Mouse (Mus musculus) olfactory bulb, adult 2 months (tissue): ENCODE results near the gene Trim2. TPM values are rescaled to one million over a fixed set of nuclear protein-coding genes. Genes with fewer than 3 reads are reported as not detected.
A peak's percentile ranks its signal among the peaks of the same experiment; 100 is the strongest.

Source experiments
- H3K27ac ChIP-seq: fragments of 200-500 bp; 2 replicates; pipeline ENCODE4 v1.5.1; 2012; ENCODE audit warnings: low read depth, low read length; ENCODE audit not compliant: insufficient read depth
- H3K4me1 ChIP-seq: fragments of 200-500 bp; 2 replicates; pipeline ENCODE4 v1.6.1; 2012; ENCODE audit warnings: low read length; ENCODE audit not compliant: control insufficient read depth, insufficient read depth
- H3K4me3 ChIP-seq: fragments of 200-500 bp; 2 replicates; pipeline ENCODE4 v1.5.1; 2012; ENCODE audit warnings: mild to moderate bottlenecking, low read depth, low read length, moderate library complexity; ENCODE audit not compliant: insufficient read depth
- CTCF ChIP-seq: fragments of 200-500 bp; IDR thresholded peaks from 2 replicates; pipeline ENCODE4 v1.5.1; 2012; ENCODE audit warnings: low read depth, mild to moderate bottlenecking, low read length, moderate library complexity; ENCODE audit not compliant: insufficient read depth
- POLR2A ChIP-seq: fragments of 200-500 bp; IDR thresholded peaks from 2 replicates; pipeline ENCODE4 v1.6.1; 2012; ENCODE audit warnings: mild to moderate bottlenecking, low read depth, low read length, moderate library complexity; ENCODE audit not compliant: insufficient read depth
- WGBS: fragments of 180-500 bp; shearing (Covaris S2); methylation state at CpG from one replicate; pipeline ENCODE4 v1.1.7; 2018; 5-methylcytosine and 5-hydroxymethylcytosine counted together
- polyA plus RNA-seq: library from polyadenylated mRNA; stranded (reverse); fragments of >200 nt; gene quantifications from 2 replicates; pipeline ENCODE4 v1.2.4, GENCODE M21; 2012; ENCODE audit warnings: low replicate concordance; ENCODE audit not compliant: missing spikeins, insufficient read depth, insufficient read length

Trim2 gene
- 128 TPM in 1 of 2 replicates, not detected in the other for polyA plus RNA-seq

GRCm38 (mm10) chr3:84306777-84307176 is at the start of gene Trim2:
Trim2 (minus strand) TSS chr3:84306877.
- H3K4me1 ChIP-seq, result peaks cover 14% of the 10 kb centered on the region
- H3K4me3 ChIP-seq, result no peak within 1 kb of the TSS
- H3K27ac ChIP-seq, result peak within 1 kb of the TSS; percentile 96
- no peak for TF ChIP-seq CTCF
- TF ChIP-seq POLR2A, result no peak
- WGBS, result 95% methylated on average over 3 of the region's 3 CpGs

GRCm38 (mm10) chr3:84355930-84356689 is 49.4 kb upstream of the Trim2 start:
- TF ChIP-seq POLR2A (no peak), CTCF (no peak)
- H3K4me1 ChIP-seq, result peaks cover 2% of the 10 kb centered on the region; the same call in 1 of the 2 replicates
- no peak overlapping the region for H3K4me3 ChIP-seq
- WGBS, result 32% methylated on average over 12 of the region's 12 CpGs
- H3K27ac ChIP-seq, result no peak overlapping the region

- Histone ChIP-seq H3K27ac (no peak overlapping the region), H3K4me3 (no peak overlapping the region), H3K4me1 (peaks cover 4% of the 10 kb centered on the region; the same call in 1 of the 2 replicates)
- 57% methylated on average over 5 of the region's 5 CpGs for WGBS
- TF ChIP-seq POLR2A, result no peak
- peak; percentile 67; the same call in 1 of the 2 replicates for TF ChIP-seq CTCF
Measured at GRCm38 (mm10) chr3:84352353-84353034, 45.8 kb upstream of the Trim2 start.

- H3K4me3 ChIP-seq, result no peak overlapping the region
- TF ChIP-seq POLR2A (no peak), CTCF (no peak)
- WGBS, result 94% methylated on average over 6 of the region's 6 CpGs
- no peak overlapping the region for H3K27ac ChIP-seq
- peaks cover 8% of the 10 kb centered on the region; the same call in 1 of the 2 replicates for H3K4me1 ChIP-seq
Measured at GRCm38 (mm10) chr3:84350311-84350710, 43.6 kb upstream of the Trim2 start.

GRCm38 (mm10) chr3:84349771-84350170 is 43.1 kb upstream of the Trim2 start:
- Histone ChIP-seq H3K4me3 (no peak overlapping the region), H3K27ac (no peak overlapping the region), H3K4me1 (peaks cover 10% of the 10 kb centered on the region)
- WGBS, result 94% methylated on average over 10 of the region's 10 CpGs
- TF ChIP-seq CTCF (no peak), POLR2A (no peak)

- Histone ChIP-seq H3K4me3 (no peak overlapping the region), H3K27ac (no peak overlapping the region), H3K4me1 (peaks cover 10% of the 10 kb centered on the region)
- WGBS, result 85% methylated on average over 4 of the region's 4 CpGs
- no peak for TF ChIP-seq POLR2A
- no peak for TF ChIP-seq CTCF
Measured at GRCm38 (mm10) chr3:84347426-84347825, 40.7 kb upstream of the Trim2 start.

- no peak overlapping the region for H3K27ac ChIP-seq
- H3K4me3 ChIP-seq, result no peak overlapping the region
- no peak for TF ChIP-seq CTCF
- no peak for TF ChIP-seq POLR2A
- 58% methylated on average over 10 of the region's 10 CpGs for WGBS
- peaks cover 10% of the 10 kb centered on the region for H3K4me1 ChIP-seq
Measured at GRCm38 (mm10) chr3:84346456-84347150, 39.9 kb upstream of the Trim2 start.

- H3K27ac ChIP-seq, result no peak overlapping the region
- no peak for TF ChIP-seq POLR2A
- no peak for TF ChIP-seq CTCF
- peaks cover 10% of the 10 kb centered on the region for H3K4me1 ChIP-seq
- 71% methylated on average over 6 of the region's 6 CpGs for WGBS
- no peak overlapping the region for H3K4me3 ChIP-seq
Measured at GRCm38 (mm10) chr3:84345646-84345980, 38.9 kb upstream of the Trim2 start.
